Mouse (Mus musculus) forebrain, embryonic 13.5 days (tissue): ENCODE measurements at regions not wholly inside any gene's neighbourhood (a gene's known extent, or its start where the extent isn't known, plus 50 kb on each side); places are given as distances from the start of the nearest gene placed in this dataset.
A peak's percentile ranks its signal among the peaks of the same experiment; 100 is the strongest.

ENCODE experiments used
- ATAC-seq: fragments of 200-750 bp; cut with Nextera tagmentation; 2 replicates; pipeline ENCODE4 v1.8.0; 2017
- H3K27ac ChIP-seq: fragments of 300-500 bp; sonication (generic); 2 replicates; pipeline ENCODE4 v1.5.1; 2015; ENCODE audit warnings: inconsistent platforms, mild to moderate bottlenecking, moderate library complexity
- H3K27me3 ChIP-seq: fragments of 300-500 bp; sonication (generic); 2 replicates; pipeline ENCODE4 v1.6.1; 2015; ENCODE audit warnings: mild to moderate bottlenecking, inconsistent platforms
- H3K36me3 ChIP-seq: fragments of 300-500 bp; sonication (generic); 2 replicates; pipeline ENCODE4 v1.6.1; 2015; ENCODE audit warnings: mild to moderate bottlenecking, inconsistent platforms; ENCODE audit not compliant: poor library complexity, severe bottlenecking
- H3K4me1 ChIP-seq: fragments of 300-500 bp; sonication (generic); 2 replicates; pipeline ENCODE4 v1.6.1; 2015; ENCODE audit warnings: inconsistent platforms
- H3K4me2 ChIP-seq: fragments of 300-500 bp; sonication (generic); 2 replicates; pipeline ENCODE4 v1.6.1; 2015; ENCODE audit warnings: inconsistent platforms, mild to moderate bottlenecking, moderate library complexity
- H3K4me3 ChIP-seq: fragments of 300-500 bp; sonication (generic); 2 replicates; pipeline ENCODE4 v1.5.1; 2015; ENCODE audit warnings: mild to moderate bottlenecking, inconsistent platforms
- H3K9ac ChIP-seq: fragments of 300-500 bp; sonication (generic); 2 replicates; pipeline ENCODE4 v1.6.1; 2015; ENCODE audit warnings: mild to moderate bottlenecking, inconsistent platforms
- H3K9me3 ChIP-seq: fragments of 300-500 bp; sonication (generic); replicated peaks from 2 replicates; pipeline ENCODE4 v1.6.1; 2016; ENCODE audit warnings: inconsistent platforms
- WGBS: fragments of 180-500 bp; shearing (Covaris S2); methylation state at CpG from one replicate; pipeline ENCODE4 v1.1.7; 2015; 5-methylcytosine and 5-hydroxymethylcytosine counted together

- no peaks in the 10 kb centered on the region for H3K27me3 ChIP-seq
- no peaks in the 10 kb centered on the region for H3K4me1 ChIP-seq
- H3K36me3 ChIP-seq = no peaks in the 10 kb centered on the region
- H3K27ac ChIP-seq = no peak overlapping the region
- 86% methylated on average over 3 of the region's 3 CpGs for WGBS
- H3K9ac ChIP-seq = no peak overlapping the region
- H3K4me3 ChIP-seq = no peak overlapping the region
- 0 out of 2 replicates have a peak, but pooled peaks cover 2% of the 10 kb centered on the region for H3K9me3 ChIP-seq
- no peak for ATAC-seq
- no peak overlapping the region for H3K4me2 ChIP-seq
Observed at GRCm38 (mm10) chr8:74082866-74083618, 729.7 kb upstream of the Large1 start.

DNA sequence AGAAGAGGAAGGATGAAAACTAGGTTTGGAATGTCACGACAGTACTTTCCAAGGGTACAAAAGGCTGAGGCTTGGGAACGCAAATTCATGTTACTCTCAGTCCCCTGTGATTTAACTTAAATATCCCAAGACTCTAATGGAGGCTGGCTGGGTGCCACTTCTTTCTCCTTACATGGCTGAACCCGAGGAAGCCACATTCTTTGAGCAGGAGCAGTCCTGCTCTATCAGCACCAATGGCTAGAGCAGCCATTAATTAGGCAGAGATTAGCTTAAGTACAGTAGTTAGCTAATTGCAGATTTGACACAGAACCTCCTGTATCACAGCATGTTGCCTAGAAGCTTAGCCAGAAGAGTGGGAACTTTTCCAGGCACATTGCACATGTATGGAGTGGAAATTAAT, 720.5 kb upstream of the Large1 start:
- Histone ChIP-seq H3K27me3 (no peaks in the 10 kb centered on the region), H3K9me3 (no peaks in the 10 kb centered on the region), H3K9ac (no peak overlapping the region), H3K4me2 (no peak overlapping the region), H3K36me3 (no peaks in the 10 kb centered on the region), H3K27ac (no peak overlapping the region), H3K4me3 (no peak overlapping the region), H3K4me1 (peaks cover 8% of the 10 kb centered on the region; the same call in 1 of the 2 replicates)
- peak; percentile 86 for ATAC-seq
- WGBS = 24% methylated on average over 3 of the region's 3 CpGs

- no peaks in the 10 kb centered on the region for H3K36me3 ChIP-seq
- peaks cover 8% of the 10 kb centered on the region; the same call in 1 of the 2 replicates for H3K4me1 ChIP-seq
- H3K9me3 ChIP-seq = no peaks in the 10 kb centered on the region
- H3K27ac ChIP-seq = no peak overlapping the region
- ATAC-seq = no peak
- no peak overlapping the region for H3K9ac ChIP-seq
- H3K4me2 ChIP-seq = no peak overlapping the region
- 86% methylated on average over 2 of the region's 2 CpGs for WGBS
- no peak overlapping the region for H3K4me3 ChIP-seq
- no peaks in the 10 kb centered on the region for H3K27me3 ChIP-seq
Observed at GRCm38 (mm10) chr8:74071484-74071883, 718.1 kb upstream of the Large1 start.
